Mouse (Mus musculus) sigmoid colon, adult 10 weeks (tissue): ENCODE data around the gene Prmt1. TPM values are rescaled to one million over a fixed set of nuclear protein-coding genes. Genes with fewer than 3 reads are reported as not detected.

Experiments used
- polyA plus RNA-seq: library from polyadenylated mRNA; stranded (reverse); fragments of 350-450 nt; fragmentation: Illumina TruSeq; extraction: RNeasy Lipid Tissue Mini Kit (QIAGEN cat#74804); gene quantifications from one replicate; pipeline ENCODE4 v1.2.3, GENCODE M21; 2014; ENCODE audit warnings: low read depth, low replicate concordance

Gene Prmt1
- 3.3 TPM for polyA plus RNA-seq

DNA sequence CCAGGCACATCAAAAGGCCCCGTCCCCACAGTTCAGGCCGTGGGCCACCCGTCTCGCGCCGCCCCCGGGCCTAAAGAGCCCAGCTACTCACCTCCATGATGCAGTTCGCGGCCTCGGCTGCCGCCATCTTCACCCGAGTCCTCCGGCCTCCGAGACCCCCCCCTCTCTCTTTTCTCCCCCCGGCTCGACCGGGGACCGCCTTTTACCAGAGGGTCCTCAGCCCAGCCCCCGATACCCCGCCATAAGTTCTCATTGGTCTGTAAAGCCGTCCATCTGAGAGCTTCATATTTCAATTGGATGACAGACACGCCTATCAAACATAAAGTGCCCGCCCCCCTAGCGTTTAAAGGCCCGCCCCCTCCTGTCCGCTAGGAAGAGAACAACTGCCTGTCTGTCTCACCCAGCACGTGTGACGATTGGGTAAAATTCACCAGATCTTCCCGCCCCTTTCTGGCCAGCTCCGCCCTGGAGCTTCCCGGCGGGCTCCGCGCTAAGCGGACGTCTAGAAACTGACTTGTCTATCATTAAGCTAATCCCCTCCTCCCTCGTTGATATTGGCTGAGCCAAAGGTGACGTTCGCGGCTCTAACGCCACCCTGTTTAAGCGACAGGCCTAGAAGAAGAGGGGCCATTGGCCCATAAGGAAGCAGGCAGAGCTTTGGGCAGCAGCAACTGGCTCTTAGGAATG, at the start of gene Prmt1:
TSS of gene Prmt1 (minus strand) at position 377 of the 687 bp plus-strand sequence.

GRCm38 (mm10) chr7:45017242-45018061, 31.1 kb upstream of the Prmt1 start, which contains the start of gene Rras:
Rras (plus strand) TSS chr7:45017961.

GRCm38 (mm10) chr7:45015957-45016612, 29.7 kb upstream of the Prmt1 start, which contains the start of gene Scaf1:
Scaf1 (minus strand) TSS chr7:45016363.

DNA sequence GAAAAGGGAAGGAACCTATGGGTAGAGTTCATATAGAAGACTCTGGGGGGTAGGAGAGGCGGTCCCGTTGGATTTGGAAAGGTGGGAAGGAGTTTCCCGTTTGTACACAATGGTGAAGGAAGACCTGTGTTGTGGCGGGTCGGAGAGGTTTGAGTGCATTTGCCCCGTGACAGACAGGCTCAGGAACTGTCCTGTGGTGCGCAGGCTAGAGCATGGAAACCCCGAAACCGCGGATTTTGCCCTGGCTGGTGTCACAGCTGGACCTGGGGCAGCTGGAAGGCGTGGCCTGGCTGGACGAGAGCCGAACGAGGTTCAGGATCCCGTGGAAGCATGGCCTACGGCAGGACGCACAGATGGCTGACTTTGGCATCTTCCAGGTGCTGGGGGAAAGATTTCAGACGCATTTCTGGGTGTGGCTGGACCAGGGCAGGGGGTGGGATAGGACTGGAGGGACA, 12.2 kb upstream of the Prmt1 start, which contains the start of gene Bcl2l12:
TSS of gene Bcl2l12 (minus strand) at position 212 of the 455 bp plus-strand sequence.

GRCm38 (mm10) chr7:44997231-44997939, 11.0 kb upstream of the Prmt1 start, which contains the start of gene Irf3:
Irf3 (plus strand) TSS chr7:44997648.

DNA sequence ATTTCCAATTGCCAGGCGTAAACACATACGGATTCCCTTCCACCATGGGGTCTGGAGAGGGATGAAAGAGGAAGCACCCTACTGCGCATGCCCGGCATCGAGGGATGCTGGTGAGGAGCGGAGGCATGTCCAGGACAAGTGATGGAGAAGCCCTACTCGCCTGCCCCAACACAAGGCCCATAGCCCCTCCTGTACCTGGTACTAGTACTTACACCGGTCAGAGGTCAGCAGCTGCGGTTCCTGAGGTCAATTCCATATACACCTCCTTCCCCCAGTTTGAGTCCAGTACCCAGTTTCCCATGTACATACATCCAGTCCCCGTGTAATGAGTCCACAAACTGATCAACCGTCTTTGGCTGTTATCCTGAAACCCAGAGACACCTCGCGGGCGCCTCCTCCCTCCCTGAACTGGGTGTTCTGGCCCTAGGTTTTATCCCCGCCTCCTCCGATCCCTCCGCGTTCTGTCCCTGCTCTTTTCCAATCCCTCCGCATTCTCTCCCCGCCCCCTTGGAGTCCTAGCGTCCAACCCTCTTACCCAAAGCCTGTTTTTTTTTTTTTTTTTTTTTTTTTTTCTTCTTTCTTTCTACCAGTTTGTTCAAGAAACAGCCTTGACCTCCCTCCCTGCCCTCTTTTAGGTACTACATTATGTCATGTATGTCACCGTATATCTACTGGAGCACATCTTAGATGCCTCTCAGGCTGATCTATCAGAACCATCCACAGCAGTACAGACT, 11.8 kb downstream of the Prmt1 start, which contains the start of gene Cpt1c:
TSS of gene Cpt1c (minus strand) at position 469 of the 734 bp plus-strand sequence.

GRCm38 (mm10) chr7:44942904-44943303, 43.5 kb downstream of the Prmt1 start, which contains the start of gene Tsks:
Tsks (plus strand) TSS chr7:44943204.

GRCm38 (mm10) chr7:44929204-44930151, 56.9 kb downstream of the Prmt1 start, which contains the start of gene Ap2a1:
Ap2a1 (minus strand) TSS chr7:44929496.

Other genes with a start within 250 kb of the Prmt1 start
- 16.2 TPM for gene Vrk3, start 238.2 kb downstream of the Prmt1 start, polyA plus RNA-seq
- gene Zfp473, start 235.5 kb downstream of the Prmt1 start, polyA plus RNA-seq, result 0.35 TPM
- gene Nup62, start 170.5 kb downstream of the Prmt1 start, polyA plus RNA-seq, result 4.4 TPM
- gene Il4i1, start 170.2 kb downstream of the Prmt1 start, polyA plus RNA-seq, result not detected
- gene Atf5, start 169.9 kb downstream of the Prmt1 start, polyA plus RNA-seq, result 3.8 TPM
- 1.7 TPM for gene Akt1s1, start 137.6 kb downstream of the Prmt1 start, polyA plus RNA-seq
- gene Tbc1d17, start 137.5 kb downstream of the Prmt1 start, polyA plus RNA-seq, result 1.0 TPM
- 0.19 TPM for gene Pnkp, start 129.4 kb downstream of the Prmt1 start, polyA plus RNA-seq
- not detected for gene Ptov1, start 116.8 kb downstream of the Prmt1 start, polyA plus RNA-seq
- 2.7 TPM for gene Med25, start 93.9 kb downstream of the Prmt1 start, polyA plus RNA-seq
- 3.2 TPM for gene Fuz, start 90.5 kb downstream of the Prmt1 start, polyA plus RNA-seq
- gene Ap2a1, start 57.1 kb downstream of the Prmt1 start, polyA plus RNA-seq, result 19.4 TPM
- gene Tsks, start 43.4 kb downstream of the Prmt1 start, polyA plus RNA-seq, result not detected
- 0.44 TPM for gene Cpt1c, start 11.7 kb downstream of the Prmt1 start, polyA plus RNA-seq
- gene Irf3, start 11.1 kb upstream of the Prmt1 start, polyA plus RNA-seq, result 24.0 TPM
- 0.76 TPM for gene Bcl2l12, start 12.1 kb upstream of the Prmt1 start, polyA plus RNA-seq
- gene Scaf1, start 29.8 kb upstream of the Prmt1 start, polyA plus RNA-seq, result 6.3 TPM
- gene Rras, start 31.4 kb upstream of the Prmt1 start, polyA plus RNA-seq, result 3.2 TPM
- 0.22 TPM for gene Prr12, start 66.3 kb upstream of the Prmt1 start, polyA plus RNA-seq
- gene Nosip, start 75.9 kb upstream of the Prmt1 start, polyA plus RNA-seq, result 6.3 TPM
- gene Prrg2, start 76.1 kb upstream of the Prmt1 start, polyA plus RNA-seq, result 10.9 TPM
- gene Rcn3, start 105.7 kb upstream of the Prmt1 start, polyA plus RNA-seq, result not detected
- 8.9 TPM for gene Fcgrt, start 117.3 kb upstream of the Prmt1 start, polyA plus RNA-seq
- gene Rps11, start 137.9 kb upstream of the Prmt1 start, polyA plus RNA-seq, result 378 TPM
- 519 TPM for gene Rpl13a, start 142.2 kb upstream of the Prmt1 start, polyA plus RNA-seq
- not detected for gene Gm45713, start 149.7 kb upstream of the Prmt1 start, polyA plus RNA-seq
- gene Flt3l, start 149.9 kb upstream of the Prmt1 start, polyA plus RNA-seq, result 14.4 TPM
- 1.2 TPM for gene Pih1d1, start 167.7 kb upstream of the Prmt1 start, polyA plus RNA-seq
- gene Aldh16a1, start 168.0 kb upstream of the Prmt1 start, polyA plus RNA-seq, result 12.3 TPM
- not detected for gene Slc17a7, start 177.4 kb upstream of the Prmt1 start, polyA plus RNA-seq
- not detected for gene Gfy, start 193.0 kb upstream of the Prmt1 start, polyA plus RNA-seq
- not detected for gene Pth2, start 194.4 kb upstream of the Prmt1 start, polyA plus RNA-seq
- not detected for gene Ccdc155, start 218.3 kb upstream of the Prmt1 start, polyA plus RNA-seq
- not detected for gene Dkkl1, start 225.6 kb upstream of the Prmt1 start, polyA plus RNA-seq
- gene Tead2, start 229.2 kb upstream of the Prmt1 start, polyA plus RNA-seq, result 1.1 TPM